Mouse (Mus musculus) MEL (cell line): ENCODE data around the gene Ccdc137. TPM values are rescaled to one million over a fixed set of nuclear protein-coding genes. Genes with fewer than 3 reads are reported as not detected.

Experiments
- DNase-seq: peaks from one replicate; pipeline ENCODE4 v3.0.0; 2011; ENCODE audit warnings: low read depth, low spot score
- H3K27ac ChIP-seq: 2 replicates; pipeline ENCODE4 v1.5.1; 2012; ENCODE audit warnings: low read depth, mild to moderate bottlenecking, control low read depth, low read length, moderate library complexity; ENCODE audit not compliant: control insufficient read depth
- H3K27me3 ChIP-seq, 2 experiments: fragments of 150-350 bp in 1 of 2; sonication (generic) in 1 of 2; 2 replicates each; pipeline ENCODE4 v1.6.1; 2012; ENCODE audit warnings: low read length in 2 of 2, mild to moderate bottlenecking in 2 of 2, improper control_type of control experiment in 1 of 2, moderate library complexity in 1 of 2; ENCODE audit not compliant: insufficient read depth in 2 of 2, control insufficient read depth in 1 of 2
- H3K36me3 ChIP-seq, 2 experiments: 2 replicates each; pipeline ENCODE4 v1.6.1; 2012 to 2014; ENCODE audit warnings: low read length in 2 of 2, improper control_type of control experiment in 1 of 2, inconsistent platforms in 1 of 2, mild to moderate bottlenecking in 1 of 2; ENCODE audit not compliant: insufficient read depth in 2 of 2, control insufficient read depth in 1 of 2
- H3K4me1 ChIP-seq, 2 experiments: fragments of 150-350 bp in 1 of 2; sonication (generic) in 1 of 2; 2 replicates each; pipeline ENCODE4 v1.6.1; 2012; ENCODE audit warnings: low read length in 2 of 2, improper control_type of control experiment in 1 of 2, mild to moderate bottlenecking in 1 of 2; ENCODE audit not compliant: insufficient read depth in 2 of 2, control insufficient read depth in 1 of 2
- H3K4me3 ChIP-seq, 2 experiments: fragments of 150-350 bp in 1 of 2; sonication (generic) in 1 of 2; 2 replicates each; pipeline ENCODE4 v1.5.1; 2012; ENCODE audit warnings: low read depth in 2 of 2, low read length in 2 of 2, mild to moderate bottlenecking in 2 of 2, moderate library complexity in 2 of 2, control low read depth in 1 of 2, improper control_type of control experiment in 1 of 2; ENCODE audit not compliant: control insufficient read depth in 1 of 2, insufficient read depth in 1 of 2
- H3K79me2 ChIP-seq: 2 replicates; pipeline ENCODE4 v1.6.1; 2012; ENCODE audit warnings: mild to moderate bottlenecking, low read length, moderate library complexity; ENCODE audit not compliant: control insufficient read depth, poor library complexity, insufficient read depth
- H3K9ac ChIP-seq: 2 replicates; pipeline ENCODE4 v1.6.1; 2012; ENCODE audit warnings: low read depth, mild to moderate bottlenecking, control low read depth, low read length, moderate library complexity; ENCODE audit not compliant: control insufficient read depth, poor library complexity, severe bottlenecking
- H3K9me3 ChIP-seq: fragments of 150-350 bp; sonication (generic); replicated peaks from 2 replicates; pipeline ENCODE4 v1.6.1; 2012; ENCODE audit warnings: mild to moderate bottlenecking, low read length, improper control_type of control experiment, moderate library complexity; ENCODE audit not compliant: insufficient read depth
- BHLHE40 ChIP-seq: IDR thresholded peaks from 2 replicates; pipeline ENCODE4 v1.6.1; 2012; ENCODE audit warnings: low read depth, mild to moderate bottlenecking, inconsistent platforms, low read length, improper control_type of control experiment, borderline replicate concordance
- CHD1 ChIP-seq: IDR thresholded peaks from 2 replicates; pipeline ENCODE4 v1.6.1; 2012; ENCODE audit warnings: low read depth, mild to moderate bottlenecking, inconsistent platforms, low read length, improper control_type of control experiment
- E2F4 ChIP-seq: IDR thresholded peaks from 2 replicates; pipeline ENCODE4 v1.6.1; 2011; ENCODE audit warnings: low read depth, low read length, improper control_type of control experiment, borderline replicate concordance
- ELF1 ChIP-seq: IDR thresholded peaks from 2 replicates; pipeline ENCODE4 v1.6.1; 2014; ENCODE audit warnings: low read depth, mild to moderate bottlenecking, inconsistent platforms, low read length, improper control_type of control experiment, moderate library complexity
- EP300 ChIP-seq, 2 experiments: IDR thresholded peaks; 2 replicates each; pipeline ENCODE4 v1.6.1; 2011; ENCODE audit warnings: improper control_type of control experiment in 2 of 2, low read length in 2 of 2, low read depth in 1 of 2, mild to moderate bottlenecking in 1 of 2
- ETS1 ChIP-seq: IDR thresholded peaks from 2 replicates; pipeline ENCODE4 v1.6.1; 2012; ENCODE audit warnings: low read depth, mild to moderate bottlenecking, inconsistent platforms, low read length, improper control_type of control experiment, moderate library complexity
- GATA1 ChIP-seq: IDR thresholded peaks from 2 replicates; pipeline ENCODE4 v1.6.1; 2011; ENCODE audit warnings: low read depth, low read length, improper control_type of control experiment
- HCFC1 ChIP-seq: IDR thresholded peaks from 2 replicates; pipeline ENCODE4 v1.6.1; 2012; ENCODE audit warnings: low read depth, mild to moderate bottlenecking, inconsistent platforms, low read length, improper control_type of control experiment, moderate library complexity
- JUND ChIP-seq: IDR thresholded peaks from 2 replicates; pipeline ENCODE4 v1.6.1; 2011; ENCODE audit warnings: low read depth, mild to moderate bottlenecking, improper control_type of control experiment, low read length
- MAFK ChIP-seq: IDR thresholded peaks from 2 replicates; pipeline ENCODE4 v1.6.1; 2011; ENCODE audit warnings: low read depth, mild to moderate bottlenecking, low read length, improper control_type of control experiment, borderline replicate concordance
- MAZ ChIP-seq: IDR thresholded peaks from 2 replicates; pipeline ENCODE4 v1.6.1; 2012; ENCODE audit warnings: low read depth, mild to moderate bottlenecking, inconsistent platforms, low read length, improper control_type of control experiment
- MEF2A ChIP-seq: IDR thresholded peaks from 2 replicates; pipeline ENCODE4 v1.6.1; 2014; ENCODE audit warnings: low read depth, mild to moderate bottlenecking, inconsistent platforms, low read length, improper control_type of control experiment; ENCODE audit not compliant: poor library complexity, insufficient replicate concordance, severe bottlenecking; ENCODE audit errors: extremely low read depth
- MYB ChIP-seq: IDR thresholded peaks from 2 replicates; pipeline ENCODE4 v1.6.1; 2011; ENCODE audit warnings: mild to moderate bottlenecking, low read depth, low read length, improper control_type of control experiment
- NRF1 ChIP-seq: IDR thresholded peaks from 2 replicates; pipeline ENCODE4 v1.6.1; 2014; ENCODE audit warnings: low read depth, mild to moderate bottlenecking, inconsistent platforms, low read length, improper control_type of control experiment, moderate library complexity; ENCODE audit not compliant: poor library complexity, insufficient read depth, severe bottlenecking
- POLR2A ChIP-seq, 2 experiments: IDR thresholded peaks; 2 replicates each; pipeline ENCODE4 v1.6.1; 2011 to 2012; ENCODE audit warnings: low read length in 2 of 2, mild to moderate bottlenecking in 2 of 2, control low read depth in 1 of 2, improper control_type of control experiment in 1 of 2, low read depth in 1 of 2, moderate library complexity in 1 of 2; ENCODE audit not compliant: control insufficient read depth in 1 of 2, insufficient read depth in 1 of 2, poor library complexity in 1 of 2
- POLR2AphosphoS2 ChIP-seq: IDR thresholded peaks from 2 replicates; pipeline ENCODE4 v1.6.1; 2011; ENCODE audit warnings: low read length, improper control_type of control experiment
- POLR2AphosphoS5 ChIP-seq: IDR thresholded peaks from 2 replicates; pipeline ENCODE4 v1.6.1; 2012; ENCODE audit warnings: low read depth, borderline replicate concordance, mild to moderate bottlenecking, inconsistent platforms, low read length, moderate library complexity, mixed read lengths
- RAD21 ChIP-seq: IDR thresholded peaks from 2 replicates; pipeline ENCODE4 v1.6.1; 2011; ENCODE audit warnings: mild to moderate bottlenecking, low read depth, low read length, improper control_type of control experiment
- RCOR1 ChIP-seq: IDR thresholded peaks from 2 replicates; pipeline ENCODE4 v1.6.1; 2012; ENCODE audit warnings: low read depth, mild to moderate bottlenecking, inconsistent platforms, low read length, improper control_type of control experiment
- SIN3A ChIP-seq: IDR thresholded peaks from 2 replicates; pipeline ENCODE4 v1.6.1; 2012; ENCODE audit warnings: low read length, improper control_type of control experiment, inconsistent platforms
- SMC3 ChIP-seq: IDR thresholded peaks from 2 replicates; pipeline ENCODE4 v1.6.1; 2011; ENCODE audit warnings: low read depth, low read length, improper control_type of control experiment
- TAL1 ChIP-seq: IDR thresholded peaks from 2 replicates; pipeline ENCODE4 v1.6.1; 2012; ENCODE audit warnings: mild to moderate bottlenecking, inconsistent platforms, low read length, moderate library complexity, mixed read lengths
- TBP ChIP-seq: IDR thresholded peaks from 2 replicates; pipeline ENCODE4 v1.8.0; 2011; ENCODE audit warnings: low read depth, low read length, improper control_type of control experiment
- TCF12 ChIP-seq: IDR thresholded peaks from 2 replicates; pipeline ENCODE4 v1.6.1; 2014; ENCODE audit warnings: low read depth, mild to moderate bottlenecking, inconsistent platforms, low read length, improper control_type of control experiment, moderate library complexity
- USF1 ChIP-seq: IDR thresholded peaks from 2 replicates; pipeline ENCODE4 v1.6.1; 2014; ENCODE audit warnings: low read depth, mild to moderate bottlenecking, inconsistent platforms, low read length, improper control_type of control experiment, moderate library complexity
- USF2 ChIP-seq, 2 experiments: IDR thresholded peaks; 2 replicates each; pipeline ENCODE4 v1.6.1; 2011 to 2012; ENCODE audit warnings: improper control_type of control experiment in 2 of 2, low read length in 2 of 2, borderline replicate concordance in 1 of 2, inconsistent platforms in 1 of 2, low read depth in 1 of 2, mild to moderate bottlenecking in 1 of 2; ENCODE audit not compliant: insufficient read depth in 1 of 2
- ZKSCAN1 ChIP-seq: IDR thresholded peaks from 2 replicates; pipeline ENCODE4 v1.6.1; 2012; ENCODE audit warnings: low read depth, mild to moderate bottlenecking, inconsistent platforms, low read length, improper control_type of control experiment, moderate library complexity
- ZMIZ1 ChIP-seq: IDR thresholded peaks from 2 replicates; pipeline ENCODE4 v1.6.1; 2012; ENCODE audit warnings: low read depth, mild to moderate bottlenecking, inconsistent platforms, low read length, improper control_type of control experiment, moderate library complexity
- polyA plus RNA-seq, 2 experiments: library from polyadenylated mRNA; stranded (reverse) in 1 of 2; unstranded in 1 of 2; fragments of >175 nt in 1 of 2; fragments of >200 nt in 1 of 2; gene quantifications; 2 replicates each; pipeline versions ENCODE4 v1.2.1 to v1.2.4; 2012; ENCODE audit warnings: low replicate concordance in 2 of 2, low read depth in 1 of 2; ENCODE audit not compliant: insufficient read length in 2 of 2, insufficient read depth in 1 of 2, missing spikeins in 1 of 2
- total RNA-seq: library from RNA; depleted of rRNA; stranded (reverse); fragments of 300-350 nt; gene quantifications from 2 replicates; pipeline ENCODE4 v1.2.3, GENCODE M21; 2012

Gene Ccdc137
- total and polyA plus RNA-seq, 3 experiments, result 104 to 116 TPM; not detected in 1

DNA sequence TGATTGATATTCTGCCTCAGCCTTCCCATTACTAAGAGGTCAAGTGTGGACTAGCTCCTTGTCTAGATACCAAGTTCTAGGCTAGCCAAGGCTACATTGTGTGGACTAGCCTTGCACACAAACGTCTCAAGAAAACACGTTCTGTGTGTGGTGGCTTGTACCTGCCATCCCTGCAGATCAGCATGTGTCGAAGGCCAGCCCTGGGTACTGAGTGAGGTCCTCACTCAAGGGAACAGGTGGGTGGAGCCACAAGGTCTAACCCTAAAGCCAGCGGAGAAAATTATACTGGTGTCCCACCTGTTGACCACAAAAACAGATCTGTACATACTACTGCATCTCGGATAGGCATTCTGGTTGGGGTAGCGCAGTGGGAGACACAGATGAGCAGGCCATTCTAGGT lies 42.0 kb downstream of the Ccdc137 start:
- no peaks in the 10 kb centered on the region for H3K79me2 ChIP-seq
- no peaks in the 10 kb centered on the region; a peak in 1 of 4 replicates for H3K27me3 ChIP-seq
- no peaks in the 10 kb centered on the region for H3K36me3 ChIP-seq
- DNase-seq, result no peak
- no peak overlapping the region for H3K9ac ChIP-seq
- no peak overlapping the region for H3K27ac ChIP-seq
- H3K4me3 ChIP-seq, result no peak overlapping the region
- no peaks in the 10 kb centered on the region for H3K4me1 ChIP-seq
- no peaks in the 10 kb centered on the region for H3K9me3 ChIP-seq
- TF ChIP-seq RAD21 (no peak), E2F4 (0 out of 2 replicates have a peak, but pooled peaks have one; percentile 22), POLR2A (IDR thresholded peaks at IDR 0.05; ENCODE audit: control insufficient read depth in 1 of 2, insufficient read depth in 1 of 2, low read depth in 1 of 2, low read length in 2 of 2, poor library complexity in 1 of 2) (peak in 1 of 2 experiments; percentile 41; a peak in 1 of 4 replicates)

DNA sequence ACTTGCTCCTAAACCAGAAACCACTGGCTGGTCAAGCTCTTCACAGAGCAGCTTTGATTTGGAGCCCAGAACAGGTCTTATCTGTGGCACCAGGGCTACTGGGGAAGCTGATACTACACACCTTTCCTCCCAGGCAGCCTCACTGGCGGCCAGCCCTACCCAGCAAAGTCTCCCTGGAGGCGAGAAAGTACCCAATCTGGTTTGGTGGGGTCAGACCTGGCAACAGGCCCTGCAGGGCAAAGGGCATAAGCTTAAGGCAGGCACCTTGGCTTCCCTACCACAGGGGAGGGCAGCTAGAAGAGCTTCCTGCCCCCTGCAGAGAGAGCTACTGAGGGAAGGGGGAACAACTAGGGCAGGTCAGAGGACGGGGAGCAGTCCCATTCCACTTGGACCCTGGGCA lies 42.4 kb downstream of the Ccdc137 start:
- no peak overlapping the region for H3K9ac ChIP-seq
- DNase-seq, result no peak

DNA sequence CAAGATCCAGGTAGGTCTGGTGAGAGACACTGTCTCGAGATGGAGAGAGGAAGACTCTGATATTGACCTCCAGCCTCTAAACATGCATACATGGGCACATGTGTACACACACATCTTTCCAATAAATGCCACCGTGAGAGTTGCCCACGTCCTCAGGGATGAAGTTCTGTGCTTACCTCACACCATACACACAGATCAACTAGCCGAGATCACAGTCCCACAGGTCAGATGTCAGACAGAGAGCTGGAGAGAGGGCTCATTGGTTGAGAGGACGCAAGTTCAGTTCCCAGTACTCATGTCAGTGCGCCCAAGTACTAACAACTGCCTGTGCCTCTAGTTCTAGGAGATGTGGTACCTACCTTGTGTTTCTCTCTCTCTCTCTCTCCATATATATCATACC lies 43.1 kb downstream of the Ccdc137 start:
- no peaks in the 10 kb centered on the region for H3K36me3 ChIP-seq
- no peak for DNase-seq

More for the DNA sequence above, 42.4 kb downstream of the Ccdc137 start:
- Histone ChIP-seq H3K27ac (no peak overlapping the region), H3K36me3 (no peaks in the 10 kb centered on the region), H3K79me2 (no peaks in the 10 kb centered on the region), H3K9me3 (no peaks in the 10 kb centered on the region), H3K4me1 (no peaks in the 10 kb centered on the region), H3K27me3 (no peaks in the 10 kb centered on the region; a peak in 1 of 4 replicates), H3K4me3 (no peak overlapping the region)
- TF ChIP-seq BHLHE40 (no peak), MAFK (no peak), TBP (no peak), TCF12 (0 out of 2 replicates have a peak, but pooled peaks have one; percentile 21), MEF2A (no peak), ELF1 (no peak), ETS1 (no peak), TAL1 (peak; percentile 33), ZMIZ1 (0 out of 2 replicates have a peak, but pooled peaks have one; percentile 44), SIN3A (no peak), RCOR1 (peak; percentile 78), MYB (no peak), NRF1 (no peak), HCFC1 (no peak), CHD1 (no peak), ZKSCAN1 (no peak), USF1 (no peak), USF2 (IDR thresholded peaks at IDR 0.05; ENCODE audit: borderline replicate concordance in 1 of 2, insufficient read depth in 1 of 2, low read depth in 1 of 2, low read length in 2 of 2) (no peak), JUND (no peak), GATA1 (peak; percentile 29; the same call in 1 of the 2 replicates), POLR2AphosphoS2 (peak; percentile 70; the same call in 1 of the 2 replicates), EP300 (IDR thresholded peaks at IDR 0.05; ENCODE audit: low read depth in 1 of 2, low read length in 2 of 2) (no peak), E2F4 (no peak), POLR2AphosphoS5 (no peak), SMC3 (no peak), MAZ (no peak)
- TF ChIP-seq, all 39 proteins: peak for 6

More for the DNA sequence above, 43.1 kb downstream of the Ccdc137 start:
- H3K4me3 ChIP-seq, result no peak overlapping the region
- H3K27ac ChIP-seq, result no peak overlapping the region
- no peaks in the 10 kb centered on the region for H3K4me1 ChIP-seq
- no peaks in the 10 kb centered on the region for H3K79me2 ChIP-seq
- TF ChIP-seq USF2 (IDR thresholded peaks at IDR 0.05; ENCODE audit: borderline replicate concordance in 1 of 2, insufficient read depth in 1 of 2, low read depth in 1 of 2, low read length in 2 of 2) (no peak), POLR2AphosphoS2 (peak; percentile 41)
- H3K9me3 ChIP-seq, result no peaks in the 10 kb centered on the region
- no peak overlapping the region for H3K9ac ChIP-seq
- no peaks in the 10 kb centered on the region; a peak in 1 of 4 replicates for H3K27me3 ChIP-seq
